Mouse (Mus musculus) ES-E14 (cell line): ENCODE results near the gene Rdh13. TPM values are rescaled to one million over a fixed set of nuclear protein-coding genes. Genes with fewer than 3 reads are reported as not detected.

Experiments
- DNase-seq: peaks from one replicate; pipeline ENCODE4 v3.0.0-alpha.2; 2013; ENCODE audit warnings: low read depth, low spot score
- H3K27ac ChIP-seq: 2 replicates; pipeline ENCODE4 v1.5.1; 2012; ENCODE audit warnings: low read depth, mild to moderate bottlenecking, low read length, moderate library complexity, mixed read lengths; ENCODE audit not compliant: poor library complexity, insufficient read depth, severe bottlenecking
- H3K36me3 ChIP-seq: 2 replicates; pipeline ENCODE4 v1.6.1; 2012; ENCODE audit warnings: mild to moderate bottlenecking, low read length, moderate library complexity, mixed read lengths; ENCODE audit not compliant: control insufficient read depth, poor library complexity, insufficient read depth, severe bottlenecking
- H3K4me1 ChIP-seq, 2 experiments: fragments of 150-350 bp in 1 of 2; sonication (generic) in 1 of 2; 2 replicates each; pipeline ENCODE4 v1.6.1; 2012; ENCODE audit warnings: low read length in 2 of 2, mild to moderate bottlenecking in 1 of 2, mixed read lengths in 1 of 2; ENCODE audit not compliant: control insufficient read depth in 2 of 2, insufficient read depth in 2 of 2, poor library complexity in 1 of 2
- H3K4me3 ChIP-seq, 2 experiments: fragments of 150-350 bp in 1 of 2; sonication (generic) in 1 of 2; 2 replicates each; pipeline ENCODE4 v1.5.1; 2012; ENCODE audit warnings: low read length in 2 of 2, low read depth in 1 of 2, mild to moderate bottlenecking in 1 of 2, mixed read lengths in 1 of 2; ENCODE audit not compliant: insufficient read depth in 1 of 2, poor library complexity in 1 of 2, severe bottlenecking in 1 of 2
- H3K9ac ChIP-seq: 2 replicates; pipeline ENCODE4 v1.6.1; 2012; ENCODE audit warnings: low read depth, mild to moderate bottlenecking, low read length, mixed read lengths; ENCODE audit not compliant: poor library complexity, insufficient read depth, severe bottlenecking
- H3K9me3 ChIP-seq: fragments of 150-350 bp; sonication (generic); 2 replicates; pipeline ENCODE4 v1.6.1; 2012; ENCODE audit warnings: low read depth, mild to moderate bottlenecking, low read length; ENCODE audit not compliant: control insufficient read depth, insufficient read depth
- CHD2 ChIP-seq: IDR thresholded peaks from 2 replicates; pipeline ENCODE4 v1.6.1; 2014; ENCODE audit warnings: mild to moderate bottlenecking, low read depth, low read length, inconsistent platforms
- HCFC1 ChIP-seq: IDR thresholded peaks from 2 replicates; pipeline ENCODE4 v1.6.1; 2012; ENCODE audit warnings: low read length, inconsistent platforms, borderline replicate concordance; ENCODE audit not compliant: insufficient read depth
- MAFK ChIP-seq: IDR thresholded peaks from 2 replicates; pipeline ENCODE4 v1.6.1; 2014; ENCODE audit warnings: mild to moderate bottlenecking, low read depth, low read length, inconsistent platforms; ENCODE audit not compliant: insufficient read depth
- ZC3H11A ChIP-seq: IDR thresholded peaks from 2 replicates; pipeline ENCODE4 v1.6.1; 2012; ENCODE audit warnings: low read depth, mild to moderate bottlenecking, inconsistent platforms, low read length, borderline replicate concordance
- ZNF384 ChIP-seq: IDR thresholded peaks from 2 replicates; pipeline ENCODE4 v1.6.1; 2012; ENCODE audit warnings: low read depth, low read length, inconsistent platforms
- in situ Hi-C, 2 experiments: fragments of 600-800 bp; cut with MboI; formaldehyde crosslinking; loops; one replicate each; pipeline ENCODE4 v1.15.1; 2025; ENCODE audit warnings: low sequenced_read_pairs in 2 of 2, inconsistent platforms in 1 of 2; ENCODE audit not compliant: unreplicated experiment in 2 of 2
- total RNA-seq: library from RNA; depleted of rRNA; stranded (reverse); fragments of 300-350 nt; gene quantifications from 2 replicates; pipeline ENCODE4 v1.2.3, GENCODE M21; 2012

The Rdh13 gene
- total RNA-seq, 1 experiment = 25.3 TPM

DNA sequence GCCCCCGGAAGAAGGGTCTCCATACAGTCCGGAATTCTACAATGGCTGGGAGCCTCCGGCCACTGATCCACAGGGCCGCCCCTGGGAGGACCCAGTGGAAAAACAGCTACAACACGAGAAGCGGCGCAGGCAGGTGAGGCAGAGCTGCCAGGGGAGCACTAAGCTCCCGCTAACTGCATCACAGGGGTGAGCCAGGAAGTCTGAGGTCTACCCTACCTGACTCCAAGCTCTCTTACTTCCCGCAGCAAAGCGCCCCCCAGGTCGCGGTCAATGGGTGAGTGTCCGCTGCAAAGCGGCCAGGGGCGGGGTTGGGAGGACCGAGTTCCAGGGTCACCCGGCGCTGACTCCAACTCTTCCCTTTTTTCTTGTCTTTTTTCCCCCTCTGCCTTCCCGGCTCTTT is 28.5 kb upstream of the Rdh13 start:
- no peaks in the 10 kb centered on the region for H3K36me3 ChIP-seq
- no peak for DNase-seq
- H3K4me3 ChIP-seq = peak overlapping the region; percentile 14 to 37; a peak in 2 of 4 replicates
- in situ Hi-C loops = no loop called here
- H3K4me1 ChIP-seq = peaks cover 1 to 4% of the 10 kb centered on the region in 2 experiments; a peak in 1 of 4 replicates
- TF ChIP-seq ZC3H11A (no peak), CHD2 (no peak), ZNF384 (no peak), MAFK (no peak), HCFC1 (no peak)
- no peak overlapping the region for H3K27ac ChIP-seq
- no peak overlapping the region for H3K9ac ChIP-seq
- H3K9me3 ChIP-seq = no peaks in the 10 kb centered on the region

DNA sequence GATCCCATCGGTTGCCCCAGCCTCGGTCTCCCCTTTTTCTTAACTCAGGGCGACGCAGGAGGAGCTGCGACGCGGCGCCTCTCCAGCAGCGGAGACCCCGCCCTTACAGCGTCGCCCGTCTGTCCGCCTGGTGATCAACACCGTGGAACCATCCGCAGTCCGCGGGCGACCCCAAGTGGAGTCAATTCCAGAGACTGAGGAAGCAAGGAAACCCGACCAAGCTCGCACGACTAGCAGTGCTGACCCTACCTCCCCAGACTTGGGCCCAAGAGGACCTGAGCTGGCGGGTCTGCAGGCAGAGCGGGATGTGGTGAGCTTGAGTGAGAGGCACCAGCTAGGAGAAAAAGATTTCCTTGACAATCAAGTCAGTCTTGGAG is 25.7 kb upstream of the Rdh13 start:
- DNase-seq = peak; percentile 51
- H3K36me3 ChIP-seq = no peaks in the 10 kb centered on the region
- peaks cover 0 to 2% of the 10 kb centered on the region in 2 experiments; a peak in 1 of 4 replicates for H3K4me1 ChIP-seq
- H3K9me3 ChIP-seq = no peaks in the 10 kb centered on the region
- TF ChIP-seq MAFK (no peak), ZC3H11A (peak; percentile 82)
- in situ Hi-C loops = no loop called here
- H3K27ac ChIP-seq = no peak overlapping the region
- peak overlapping the region; percentile 36 to 69 for H3K4me3 ChIP-seq
- H3K9ac ChIP-seq = no peak overlapping the region; the same call in 1 of the 2 replicates

DNA sequence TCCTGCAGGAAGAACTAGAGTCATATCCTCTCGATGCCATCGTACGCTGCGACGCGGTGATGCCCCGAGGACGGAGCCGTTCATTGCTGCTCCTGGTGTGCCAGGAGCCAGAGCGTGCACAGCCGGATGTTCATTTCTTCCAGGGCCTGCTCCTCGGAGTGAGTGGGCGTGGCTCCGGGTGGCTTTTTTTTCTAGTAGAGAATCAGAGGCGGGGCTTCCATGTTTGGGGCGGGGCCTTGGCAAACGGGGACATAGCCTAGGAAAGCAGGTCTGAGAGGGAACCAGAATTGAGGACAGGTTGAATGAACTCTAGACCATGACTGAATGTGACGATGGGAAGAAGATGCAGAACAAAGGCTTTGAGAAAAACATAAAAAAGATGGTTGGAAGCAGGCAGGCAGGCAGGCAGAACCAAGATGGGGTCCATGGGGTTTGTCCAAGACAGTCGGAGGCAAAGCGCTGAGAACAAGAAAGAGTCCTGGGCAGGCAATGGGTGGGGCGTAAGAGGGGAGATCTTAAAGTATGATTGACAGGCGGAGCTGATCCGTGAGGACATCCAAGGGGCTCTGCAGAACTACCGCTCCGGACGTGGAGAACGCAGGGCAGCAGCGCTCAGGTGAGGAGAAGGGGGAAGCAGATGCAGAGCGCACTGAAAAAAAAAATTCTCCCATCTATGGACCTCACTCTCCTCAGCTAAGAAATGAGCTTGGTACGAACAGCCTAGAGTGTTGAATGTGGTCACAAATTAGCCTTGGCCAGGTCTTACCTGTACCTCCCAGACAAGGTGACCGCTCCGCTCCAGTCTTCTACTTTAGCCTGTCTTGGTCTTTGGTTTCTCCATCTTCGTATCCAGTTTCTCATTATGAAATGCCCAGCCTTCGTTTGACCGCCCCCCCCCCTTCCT is 25.1 kb upstream of the Rdh13 start:
- Histone ChIP-seq H3K9ac (peak overlapping the region; percentile 32; the same call in 1 of the 2 replicates), H3K4me3 (peak overlapping the region; percentile 36 to 69), H3K4me1 (peaks cover 0 to 2% of the 10 kb centered on the region in 2 experiments; a peak in 1 of 4 replicates), H3K27ac (no peak overlapping the region), H3K9me3 (no peaks in the 10 kb centered on the region), H3K36me3 (no peaks in the 10 kb centered on the region)
- peak; percentile 77 for DNase-seq
- in situ Hi-C loops = no loop called here
- TF ChIP-seq HCFC1 = no peak
- TF ChIP-seq ZC3H11A = no peak
- TF ChIP-seq ZNF384 = peak; percentile 95
- TF ChIP-seq CHD2 = no peak
- TF ChIP-seq MAFK = no peak

DNA sequence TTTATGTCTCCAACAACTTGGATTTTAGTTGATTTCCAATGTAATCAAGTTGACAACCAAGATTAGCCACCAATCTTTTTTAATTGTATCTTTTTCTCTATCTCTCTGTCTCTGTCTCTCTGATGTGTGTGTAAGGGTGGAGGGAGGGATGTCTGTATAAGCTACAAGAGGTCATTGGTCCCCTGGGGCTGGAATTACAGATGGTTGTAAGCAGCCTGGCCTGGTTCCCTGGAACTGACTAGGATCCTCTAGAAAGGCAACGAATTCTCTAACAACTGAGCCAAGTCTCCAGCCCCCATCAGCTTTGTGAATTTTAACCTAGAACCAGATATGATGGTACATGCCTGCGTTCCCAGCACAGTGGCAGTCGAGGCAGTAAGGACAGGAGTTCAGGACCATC is 22.4 kb upstream of the Rdh13 start:
- no peak overlapping the region for H3K27ac ChIP-seq
- H3K36me3 ChIP-seq = no peaks in the 10 kb centered on the region
- in situ Hi-C loops = no loop called here
- H3K4me3 ChIP-seq = no peak overlapping the region
- H3K9me3 ChIP-seq = no peaks in the 10 kb centered on the region
- TF ChIP-seq ZNF384 (no peak), CHD2 (no peak), HCFC1 (no peak), MAFK (no peak), ZC3H11A (no peak)
- H3K4me1 ChIP-seq = peaks cover 0 to 10% of the 10 kb centered on the region in 2 experiments; a peak in 1 of 4 replicates
- no peak overlapping the region for H3K9ac ChIP-seq
- DNase-seq = no peak

DNA sequence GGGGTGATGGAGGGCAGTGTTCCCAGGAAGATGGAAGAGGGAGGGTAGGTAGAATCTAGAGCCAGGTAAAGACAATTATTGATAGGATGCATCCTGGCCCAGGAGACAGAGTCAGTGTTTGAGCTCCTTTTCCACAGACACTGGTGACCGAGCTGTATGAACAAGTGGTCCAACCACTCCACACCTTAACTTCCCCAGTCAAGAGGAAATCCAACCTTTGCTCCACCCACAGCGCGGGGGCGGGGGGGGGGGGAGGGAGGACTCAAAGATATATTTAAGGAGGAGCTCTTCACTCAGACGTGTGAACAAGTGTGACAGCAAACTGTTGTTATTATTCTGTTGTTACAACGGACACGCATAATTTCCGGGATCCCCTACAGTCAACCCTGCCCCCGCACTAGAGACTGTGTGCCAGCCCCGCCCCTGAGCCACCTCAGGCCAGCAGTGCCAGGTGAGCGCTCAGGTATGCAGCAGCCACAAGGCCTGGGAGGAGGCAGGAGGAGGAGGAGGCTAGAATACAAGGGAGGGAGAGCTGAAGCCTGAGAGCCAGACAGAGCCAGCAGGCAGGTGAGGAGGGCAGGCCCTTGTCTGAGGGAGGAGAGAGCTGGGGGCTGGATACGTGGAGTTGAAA is 18.9 kb upstream of the Rdh13 start:
- peaks cover 0 to 8% of the 10 kb centered on the region in 2 experiments; a peak in 1 of 4 replicates for H3K4me1 ChIP-seq
- no peak overlapping the region for H3K9ac ChIP-seq
- in situ Hi-C loops = no loop called here
- no peak overlapping the region for H3K27ac ChIP-seq
- TF ChIP-seq ZC3H11A = no peak
- TF ChIP-seq MAFK = no peak
- no peak for TF ChIP-seq HCFC1
- no peak for TF ChIP-seq ZNF384
- TF ChIP-seq CHD2 = no peak
- no peaks in the 10 kb centered on the region for H3K9me3 ChIP-seq
- DNase-seq = no peak
- H3K4me3 ChIP-seq = no peak overlapping the region
- H3K36me3 ChIP-seq = no peaks in the 10 kb centered on the region
